Mouse (Mus musculus) intestine, embryonic 14.5 days (tissue): ENCODE results near the gene St3gal5. TPM values are rescaled to one million over a fixed set of nuclear protein-coding genes. Genes with fewer than 3 reads are reported as not detected.
A peak's percentile ranks its signal among the peaks of the same experiment; 100 is the strongest.

Experiments used
- ATAC-seq: fragments of 200-750 bp; cut with Nextera tagmentation; replicated peaks from 2 replicates; pipeline ENCODE4 v1.8.0; 2017; ENCODE audit warnings: low read depth, moderate number of reproducible peaks, moderate TSS enrichment, moderate library complexity; ENCODE audit not compliant: low FRiP score, low TSS enrichment
- DNase-seq: peaks from one replicate; pipeline ENCODE4 v3.0.0-alpha.2; 2018; ENCODE audit warnings: low spot score
- H3K27ac ChIP-seq: fragments of 300-500 bp; sonication (generic); 2 replicates; pipeline ENCODE4 v1.5.1; 2014; ENCODE audit warnings: low read depth, mild to moderate bottlenecking, control low read depth
- H3K27me3 ChIP-seq: fragments of 300-500 bp; sonication (generic); replicated peaks from 2 replicates; pipeline ENCODE4 v1.6.1; 2014; ENCODE audit warnings: low read length, control low read depth; ENCODE audit not compliant: control insufficient read depth, insufficient read depth
- H3K36me3 ChIP-seq: fragments of 300-500 bp; sonication (generic); 2 replicates; pipeline ENCODE4 v1.6.1; 2014; ENCODE audit warnings: low read length, control low read depth; ENCODE audit not compliant: control insufficient read depth, insufficient read depth
- H3K4me1 ChIP-seq: fragments of 300-500 bp; sonication (generic); replicated peaks from 2 replicates; pipeline ENCODE4 v1.6.1; 2014; ENCODE audit warnings: low read length, control low read depth, mixed read lengths; ENCODE audit not compliant: control insufficient read depth, insufficient read depth
- H3K4me2 ChIP-seq: fragments of 300-500 bp; sonication (generic); 2 replicates; pipeline ENCODE4 v1.6.1; 2014; ENCODE audit warnings: low read length
- H3K4me3 ChIP-seq: fragments of 300-500 bp; sonication (generic); 2 replicates; pipeline ENCODE4 v1.5.1; 2014; ENCODE audit warnings: low read depth, low read length, control low read depth, mixed read lengths
- H3K9ac ChIP-seq: fragments of 300-500 bp; sonication (generic); 2 replicates; pipeline ENCODE4 v1.6.1; 2014; ENCODE audit warnings: mild to moderate bottlenecking, low read length
- H3K9me3 ChIP-seq: fragments of 300-500 bp; sonication (generic); 2 replicates; pipeline ENCODE4 v1.6.1; 2016; ENCODE audit warnings: low read length, control low read depth; ENCODE audit not compliant: control insufficient read depth
- WGBS: fragments of 180-500 bp; shearing (Covaris S2); extraction: QIAGEN DNeasy Blood & Tissue Kit; methylation state at CpG from one replicate; pipeline ENCODE4 v1.1.7; 2014; 5-methylcytosine and 5-hydroxymethylcytosine counted together
- polyA plus RNA-seq: library from polyadenylated mRNA; unstranded; fragments of >200 nt; fragmentation: Nextera tagmentation; extraction: Ambion mirVana; gene quantifications from 2 replicates; pipeline ENCODE4 v1.2.1, GENCODE M21; 2014

Gene St3gal5
- polyA plus RNA-seq, 1 experiment from 2014 or later = 21.5 TPM

GRCm38 (mm10) chr6:72173350-72173749 is 76.0 kb downstream of the St3gal5 start:
- Histone ChIP-seq H3K4me1 (no peaks in the 10 kb centered on the region), H3K4me3 (no peak overlapping the region), H3K27me3 (no peaks in the 10 kb centered on the region), H3K9ac (no peak overlapping the region), H3K4me2 (no peak overlapping the region), H3K9me3 (no peaks in the 10 kb centered on the region), H3K27ac (no peak overlapping the region), H3K36me3 (no peaks in the 10 kb centered on the region)
- no peak for DNase-seq
- WGBS = 85% methylated on average over 1 of the region's 1 CpGs
- no peak for ATAC-seq

GRCm38 (mm10) chr6:72175419-72175818 is 78.0 kb downstream of the St3gal5 start:
- H3K4me3 ChIP-seq = no peak overlapping the region
- H3K36me3 ChIP-seq = no peaks in the 10 kb centered on the region
- no peak overlapping the region for H3K4me2 ChIP-seq
- no peaks in the 10 kb centered on the region for H3K4me1 ChIP-seq
- ATAC-seq (no peak), DNase-seq (no peak)
- no peaks in the 10 kb centered on the region for H3K9me3 ChIP-seq
- WGBS = 36% methylated on average over 3 of the region's 3 CpGs
- no peak overlapping the region for H3K27ac ChIP-seq
- H3K27me3 ChIP-seq = no peaks in the 10 kb centered on the region
- H3K9ac ChIP-seq = no peak overlapping the region

GRCm38 (mm10) chr6:72176004-72176403 is 78.6 kb downstream of the St3gal5 start:
- H3K9ac ChIP-seq = no peak overlapping the region
- H3K9me3 ChIP-seq = no peaks in the 10 kb centered on the region
- DNase-seq = no peak
- no peak overlapping the region for H3K4me3 ChIP-seq
- H3K4me2 ChIP-seq = no peak overlapping the region
- H3K4me1 ChIP-seq = no peaks in the 10 kb centered on the region
- no peak overlapping the region for H3K27ac ChIP-seq
- no peaks in the 10 kb centered on the region for H3K36me3 ChIP-seq
- no peak for ATAC-seq
- no peaks in the 10 kb centered on the region for H3K27me3 ChIP-seq
- WGBS = 75% methylated on average over 5 of the region's 5 CpGs

GRCm38 (mm10) chr6:72177417-72177816 is 80.0 kb downstream of the St3gal5 start:
- H3K27me3 ChIP-seq = no peaks in the 10 kb centered on the region
- H3K36me3 ChIP-seq = no peaks in the 10 kb centered on the region
- H3K9ac ChIP-seq = no peak overlapping the region
- ATAC-seq (no peak), DNase-seq (no peak)
- WGBS = 74% methylated on average over 3 of the region's 3 CpGs
- no peaks in the 10 kb centered on the region for H3K4me1 ChIP-seq
- H3K4me3 ChIP-seq = no peak overlapping the region
- H3K9me3 ChIP-seq = no peaks in the 10 kb centered on the region
- no peak overlapping the region for H3K4me2 ChIP-seq
- no peak overlapping the region for H3K27ac ChIP-seq

GRCm38 (mm10) chr6:72179006-72179405 is 81.6 kb downstream of the St3gal5 start:
- 83% methylated on average over 3 of the region's 3 CpGs for WGBS
- DNase-seq (no peak), ATAC-seq (no peak)

GRCm38 (mm10) chr6:72179562-72180502 is 82.4 kb downstream of the St3gal5 start:
- Histone ChIP-seq H3K27me3 (no peaks in the 10 kb centered on the region), H3K4me2 (no peak overlapping the region), H3K4me3 (no peak overlapping the region), H3K9ac (no peak overlapping the region), H3K36me3 (no peaks in the 10 kb centered on the region), H3K27ac (no peak overlapping the region), H3K4me1 (no peaks in the 10 kb centered on the region), H3K9me3 (no peaks in the 10 kb centered on the region)
- 67% methylated on average over 12 of the region's 12 CpGs for WGBS
- ATAC-seq = no peak
- no peak for DNase-seq

More at GRCm38 (mm10) chr6:72179006-72179405, 81.6 kb downstream of the St3gal5 start:
- no peaks in the 10 kb centered on the region for H3K9me3 ChIP-seq
- no peaks in the 10 kb centered on the region for H3K36me3 ChIP-seq
- no peaks in the 10 kb centered on the region for H3K4me1 ChIP-seq
- H3K27ac ChIP-seq = no peak overlapping the region
- no peak overlapping the region for H3K9ac ChIP-seq
- H3K4me3 ChIP-seq = no peak overlapping the region
- H3K27me3 ChIP-seq = no peaks in the 10 kb centered on the region
- no peak overlapping the region for H3K4me2 ChIP-seq

GRCm38 (mm10) chr6:72184576-72184975 is 87.2 kb downstream of the St3gal5 start:
- ATAC-seq (no peak), DNase-seq (no peak)
- 82% methylated on average over 5 of the region's 5 CpGs for WGBS
- peaks cover 12% of the 10 kb centered on the region; the same call in 1 of the 2 replicates for H3K4me1 ChIP-seq
- H3K27me3 ChIP-seq = no peaks in the 10 kb centered on the region
- H3K9ac ChIP-seq = no peak overlapping the region
- no peak overlapping the region for H3K4me2 ChIP-seq
- no peak overlapping the region for H3K27ac ChIP-seq
- H3K9me3 ChIP-seq = no peaks in the 10 kb centered on the region
- no peaks in the 10 kb centered on the region for H3K36me3 ChIP-seq
- H3K4me3 ChIP-seq = no peak overlapping the region

- Histone ChIP-seq H3K4me3 (no peak overlapping the region), H3K4me1 (peaks cover 24% of the 10 kb centered on the region; the same call in 1 of the 2 replicates), H3K27me3 (no peaks in the 10 kb centered on the region), H3K9me3 (no peaks in the 10 kb centered on the region), H3K9ac (no peak overlapping the region), H3K4me2 (no peak overlapping the region), H3K27ac (no peak overlapping the region), H3K36me3 (no peaks in the 10 kb centered on the region)
- 7% methylated on average over 6 of the region's 6 CpGs for WGBS
- DNase-seq = peak; percentile 97
- ATAC-seq = peak; percentile 34
Measured at GRCm38 (mm10) chr6:72185893-72186490, 88.6 kb downstream of the St3gal5 start.
